Mouse (Mus musculus): ENCODE data around the gene Fam131a.

Fam131a gene

GRCm38 (mm10) chr16:20699266-20699665 lies 6.2 kb downstream of the Fam131a start:
- no peak for DNase-seq

GRCm38 (mm10) chr16:20700036-20700435 lies 7.0 kb downstream of the Fam131a start:
- DNase-seq, result no peak

- DNase-seq, result no peak
Measured at GRCm38 (mm10) chr16:20701316-20701715, 8.3 kb downstream of the Fam131a start.

- DNase-seq, result no peak
Measured at GRCm38 (mm10) chr16:20701729-20702521, 8.9 kb downstream of the Fam131a start.

GRCm38 (mm10) chr16:20702522-20702893 lies 9.5 kb downstream of the Fam131a start:
- peak; percentile 71 for DNase-seq

- no peak for DNase-seq
Measured at GRCm38 (mm10) chr16:20703071-20703470, 10.0 kb downstream of the Fam131a start.

GRCm38 (mm10) chr16:20703699-20704400 lies 10.8 kb downstream of the Fam131a start:
- no peak for DNase-seq

GRCm38 (mm10) chr16:20705786-20706185 lies 12.7 kb downstream of the Fam131a start:
- no peak for DNase-seq

GRCm38 (mm10) chr16:20706407-20707055 lies 13.5 kb downstream of the Fam131a start:
- no peak for DNase-seq

- no peak for DNase-seq
Measured at GRCm38 (mm10) chr16:20708220-20708938, 15.3 kb downstream of the Fam131a start.

GRCm38 (mm10) chr16:20708939-20709734 lies 16.1 kb downstream of the Fam131a start:
- DNase-seq, result peak; percentile 86

- DNase-seq, result no peak
Measured at GRCm38 (mm10) chr16:20710370-20710769, 17.3 kb downstream of the Fam131a start.

GRCm38 (mm10) chr16:20710810-20711209 lies 17.8 kb downstream of the Fam131a start:
- no peak for DNase-seq

GRCm38 (mm10) chr16:20712190-20712589 lies 19.1 kb downstream of the Fam131a start:
- no peak for DNase-seq

GRCm38 (mm10) chr16:20712889-20713288 lies 19.8 kb downstream of the Fam131a start:
- DNase-seq, result no peak

GRCm38 (mm10) chr16:20714307-20715080 lies 21.5 kb downstream of the Fam131a start:
- DNase-seq, result no peak

GRCm38 (mm10) chr16:20715161-20715560 lies 22.1 kb downstream of the Fam131a start:
- DNase-seq, result no peak

GRCm38 (mm10) chr16:20715566-20715965 lies 22.5 kb downstream of the Fam131a start:
- no peak for DNase-seq

GRCm38 (mm10) chr16:20715976-20716840 lies 23.2 kb downstream of the Fam131a start:
- peak; percentile 78 for DNase-seq

- no peak for DNase-seq
Measured at GRCm38 (mm10) chr16:20716841-20717180, 23.8 kb downstream of the Fam131a start.

All from right cerebral cortex, postnatal 4 days (tissue).